Mouse (Mus musculus): ENCODE measurements around the gene Npl. TPM values are rescaled to one million over a fixed set of nuclear protein-coding genes. Genes with fewer than 3 reads are reported as not detected.
A peak's percentile ranks its signal among the peaks of the same experiment; 100 is the strongest.

Npl gene
- total and polyA plus RNA-seq, 3 experiments = 0.43 to 2.1 (median 1.5) TPM

GRCm38 (mm10) chr1:153501644-153502321, 48.1 kb downstream of the Npl start:
- H3K79me2 ChIP-seq (replicated peaks; ENCODE audit: control insufficient read depth, insufficient read depth, low read length) = no peaks in the 10 kb centered on the region
- no peak overlapping the region for H3K4me3 ChIP-seq
- DNase-seq = peak; percentile 39 to 41
- intact Hi-C loops (cut with DNase I) = no loop called here
- TF ChIP-seq POLR2A (IDR thresholded peaks at IDR 0.05; ENCODE audit: insufficient read depth, low read depth, low read length) (no peak), CTCF (IDR thresholded peaks at IDR 0.05) (peak; percentile 26)
- H3K4me1 ChIP-seq (ENCODE audit: control insufficient read depth, insufficient read depth, low read length) = peaks cover 3% of the 10 kb centered on the region
- no peak overlapping the region for H3K9ac ChIP-seq (ENCODE audit: low read depth, low read length)
- WGBS = 23% methylated on average over 5 of the region's 5 CpGs
- no peaks in the 10 kb centered on the region for H3K27me3 ChIP-seq (ENCODE audit: control insufficient read depth, insufficient read depth, low read length)
- H3K27ac ChIP-seq = peak overlapping the region; percentile 23
- H3K36me3 ChIP-seq (ENCODE audit: control insufficient read depth, insufficient read depth, low read length) = no peaks in the 10 kb centered on the region

DNA sequence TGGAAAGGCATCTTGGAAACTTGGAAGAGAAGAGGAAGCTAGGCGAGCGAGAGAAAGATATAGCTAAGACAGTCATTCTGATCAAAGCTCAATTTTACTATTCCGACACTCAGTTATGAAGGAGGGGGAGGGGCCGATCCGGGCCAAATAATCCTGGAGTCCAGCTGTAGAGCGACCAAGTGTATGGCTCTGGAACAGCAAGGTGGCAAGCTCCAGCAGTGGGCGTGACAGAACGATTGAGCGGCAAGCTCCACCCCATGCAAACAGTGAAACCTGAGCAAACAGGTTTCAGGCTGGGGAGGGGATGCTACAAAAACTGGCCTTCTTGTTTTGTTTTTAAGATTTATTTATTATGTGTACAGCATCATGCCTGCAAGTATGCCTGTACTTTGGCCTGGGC, 49.8 kb downstream of the Npl start:
- WGBS = 89% methylated on average over 9 of the region's 9 CpGs
- H3K36me3 ChIP-seq (ENCODE audit: control insufficient read depth, insufficient read depth, low read length) = no peaks in the 10 kb centered on the region
- H3K9ac ChIP-seq (ENCODE audit: low read depth, low read length) = no peak overlapping the region
- TF ChIP-seq CTCF (IDR thresholded peaks at IDR 0.05) (no peak), POLR2A (IDR thresholded peaks at IDR 0.05; ENCODE audit: insufficient read depth, low read depth, low read length) (no peak), EP300 (IDR thresholded peaks at IDR 0.05; ENCODE audit: insufficient read depth, low read depth, low read length) (no peak)
- H3K27ac ChIP-seq = no peak overlapping the region
- intact Hi-C loops (cut with DNase I) = no loop called here
- no peaks in the 10 kb centered on the region for H3K79me2 ChIP-seq (replicated peaks; ENCODE audit: control insufficient read depth, insufficient read depth, low read length)
- H3K4me3 ChIP-seq = no peak overlapping the region
- H3K27me3 ChIP-seq (ENCODE audit: control insufficient read depth, insufficient read depth, low read length) = no peaks in the 10 kb centered on the region
- H3K4me1 ChIP-seq (ENCODE audit: control insufficient read depth, insufficient read depth, low read length) = peaks cover 3% of the 10 kb centered on the region
- DNase-seq = no peak

- Histone ChIP-seq H3K9ac (ENCODE audit: low read depth, low read length) (no peak overlapping the region), H3K36me3 (ENCODE audit: control insufficient read depth, insufficient read depth, low read length) (no peaks in the 10 kb centered on the region), H3K4me1 (ENCODE audit: control insufficient read depth, insufficient read depth, low read length) (peaks cover 2% of the 10 kb centered on the region; the same call in 1 of the 2 replicates), H3K4me3 (no peak overlapping the region), H3K27ac (no peak overlapping the region), H3K79me2 (replicated peaks; ENCODE audit: control insufficient read depth, insufficient read depth, low read length) (no peaks in the 10 kb centered on the region), H3K27me3 (ENCODE audit: control insufficient read depth, insufficient read depth, low read length) (no peaks in the 10 kb centered on the region)
- DNase-seq = no peak
- TF ChIP-seq EP300 (IDR thresholded peaks at IDR 0.05; ENCODE audit: insufficient read depth, low read depth, low read length) (no peak), CTCF (IDR thresholded peaks at IDR 0.05) (no peak), POLR2A (IDR thresholded peaks at IDR 0.05; ENCODE audit: insufficient read depth, low read depth, low read length) (no peak)
- intact Hi-C loops (cut with DNase I) = no loop called here
- WGBS = 67% methylated on average over 3 of the region's 3 CpGs
Observed at GRCm38 (mm10) chr1:153496030-153496429, 53.8 kb downstream of the Npl start.

- intact Hi-C loops (cut with DNase I) = no loop called here
- Histone ChIP-seq H3K4me3 (no peak overlapping the region), H3K27me3 (ENCODE audit: control insufficient read depth, insufficient read depth, low read length) (no peaks in the 10 kb centered on the region), H3K36me3 (ENCODE audit: control insufficient read depth, insufficient read depth, low read length) (no peaks in the 10 kb centered on the region), H3K27ac (no peak overlapping the region), H3K4me1 (ENCODE audit: control insufficient read depth, insufficient read depth, low read length) (peaks cover 2% of the 10 kb centered on the region; the same call in 1 of the 2 replicates), H3K79me2 (replicated peaks; ENCODE audit: control insufficient read depth, insufficient read depth, low read length) (no peaks in the 10 kb centered on the region), H3K9ac (ENCODE audit: low read depth, low read length) (no peak overlapping the region)
- no peak for TF ChIP-seq CTCF (IDR thresholded peaks at IDR 0.05)
- no peak for TF ChIP-seq POLR2A (IDR thresholded peaks at IDR 0.05; ENCODE audit: insufficient read depth, low read depth, low read length)
- no peak for TF ChIP-seq EP300 (IDR thresholded peaks at IDR 0.05; ENCODE audit: insufficient read depth, low read depth, low read length)
- DNase-seq = no peak
- 21% methylated on average over 6 of the region's 6 CpGs for WGBS
Observed at GRCm38 (mm10) chr1:153493931-153494330, 55.9 kb downstream of the Npl start.

GRCm38 (mm10) chr1:153493338-153493737, 56.5 kb downstream of the Npl start:
- intact Hi-C loops (cut with DNase I) = no loop called here
- no peak for DNase-seq
- TF ChIP-seq EP300 (IDR thresholded peaks at IDR 0.05; ENCODE audit: insufficient read depth, low read depth, low read length) = no peak
- TF ChIP-seq POLR2A (IDR thresholded peaks at IDR 0.05; ENCODE audit: insufficient read depth, low read depth, low read length) = no peak
- no peak for TF ChIP-seq CTCF (IDR thresholded peaks at IDR 0.05)
- H3K79me2 ChIP-seq (replicated peaks; ENCODE audit: control insufficient read depth, insufficient read depth, low read length) = no peaks in the 10 kb centered on the region
- no peak overlapping the region for H3K27ac ChIP-seq
- H3K9ac ChIP-seq (ENCODE audit: low read depth, low read length) = no peak overlapping the region
- H3K27me3 ChIP-seq (ENCODE audit: control insufficient read depth, insufficient read depth, low read length) = no peaks in the 10 kb centered on the region
- peaks cover 2% of the 10 kb centered on the region; the same call in 1 of the 2 replicates for H3K4me1 ChIP-seq (ENCODE audit: control insufficient read depth, insufficient read depth, low read length)
- H3K36me3 ChIP-seq (ENCODE audit: control insufficient read depth, insufficient read depth, low read length) = no peaks in the 10 kb centered on the region
- 54% methylated on average over 4 of the region's 4 CpGs for WGBS
- H3K4me3 ChIP-seq = no peak overlapping the region

- peak in 1 of 2 experiments; percentile 13 for DNase-seq
- H3K4me3 ChIP-seq = no peak overlapping the region
- no peak overlapping the region for H3K27ac ChIP-seq
- peaks cover 3% of the 10 kb centered on the region; the same call in 1 of the 2 replicates for H3K4me1 ChIP-seq (ENCODE audit: control insufficient read depth, insufficient read depth, low read length)
- TF ChIP-seq CTCF (IDR thresholded peaks at IDR 0.05) (no peak), EP300 (IDR thresholded peaks at IDR 0.05; ENCODE audit: insufficient read depth, low read depth, low read length) (no peak), POLR2A (IDR thresholded peaks at IDR 0.05; ENCODE audit: insufficient read depth, low read depth, low read length) (no peak)
- intact Hi-C loops (cut with DNase I) = no loop called here
- H3K36me3 ChIP-seq (ENCODE audit: control insufficient read depth, insufficient read depth, low read length) = no peaks in the 10 kb centered on the region
- WGBS = 92% methylated on average over 1 of the region's 1 CpGs
- H3K79me2 ChIP-seq (replicated peaks; ENCODE audit: control insufficient read depth, insufficient read depth, low read length) = peaks cover 4% of the 10 kb centered on the region
- H3K9ac ChIP-seq (ENCODE audit: low read depth, low read length) = no peak overlapping the region
- no peaks in the 10 kb centered on the region for H3K27me3 ChIP-seq (ENCODE audit: control insufficient read depth, insufficient read depth, low read length)
Observed at GRCm38 (mm10) chr1:153491822-153492221, 58.0 kb downstream of the Npl start.
